Mouse (Mus musculus) cerebellum, adult 18-20 months (tissue): ENCODE results near the gene Onecut3.

Experiments used
- DNase-seq, 2 experiments: peaks; one replicate each; pipeline ENCODE4 v3.0.0; 2021

Onecut3 gene

GRCm38 (mm10) chr10:80506222-80506621, 11.6 kb downstream of the Onecut3 start:
- DNase-seq, result peak; percentile 55 to 71

- DNase-seq, result peak; percentile 81 to 85
Measured at GRCm38 (mm10) chr10:80509412-80510272, 15.0 kb downstream of the Onecut3 start.

- DNase-seq, result no peak
Measured at GRCm38 (mm10) chr10:80510273-80510660, 15.6 kb downstream of the Onecut3 start.

- DNase-seq, result no peak
Measured at GRCm38 (mm10) chr10:80513739-80514138, 19.1 kb downstream of the Onecut3 start.

- no peak for DNase-seq
Measured at GRCm38 (mm10) chr10:80519287-80519686, 24.7 kb downstream of the Onecut3 start.

- no peak for DNase-seq
Measured at GRCm38 (mm10) chr10:80523299-80523698, 28.7 kb downstream of the Onecut3 start.

GRCm38 (mm10) chr10:80526172-80526571, 31.5 kb downstream of the Onecut3 start:
- DNase-seq, result no peak

- DNase-seq, result no peak
Measured at GRCm38 (mm10) chr10:80532783-80533182, 38.1 kb downstream of the Onecut3 start.

- DNase-seq, result no peak
Measured at GRCm38 (mm10) chr10:80533704-80534103, 39.1 kb downstream of the Onecut3 start.

- DNase-seq, result no peak
Measured at GRCm38 (mm10) chr10:80535071-80535470, 40.4 kb downstream of the Onecut3 start.

- DNase-seq, result no peak
Measured at GRCm38 (mm10) chr10:80535711-80536110, 41.1 kb downstream of the Onecut3 start.

- no peak for DNase-seq
Measured at GRCm38 (mm10) chr10:80538180-80538579, 43.5 kb downstream of the Onecut3 start.

GRCm38 (mm10) chr10:80538710-80539394, 44.2 kb downstream of the Onecut3 start, which contains the start of gene Atp8b3:
Gene Atp8b3, minus strand, starts transcription at chr10:80539124.
- peak; percentile 15 to 42 for DNase-seq

GRCm38 (mm10) chr10:80539493-80539892, 44.9 kb downstream of the Onecut3 start:
- DNase-seq, result no peak

- peak in 1 of 2 experiments; percentile 14 for DNase-seq
Measured at GRCm38 (mm10) chr10:80543873-80544272, 49.2 kb downstream of the Onecut3 start.

GRCm38 (mm10) chr10:80545590-80545989, 51.0 kb downstream of the Onecut3 start:
- DNase-seq, result no peak

- no peak for DNase-seq
Measured at GRCm38 (mm10) chr10:80546945-80547344, 52.3 kb downstream of the Onecut3 start.

GRCm38 (mm10) chr10:80547539-80547938, 52.9 kb downstream of the Onecut3 start:
- DNase-seq, result no peak

GRCm38 (mm10) chr10:80548428-80549006, 53.9 kb downstream of the Onecut3 start:
- peak; percentile 73 to 78 for DNase-seq

- DNase-seq, result no peak
Measured at GRCm38 (mm10) chr10:80549279-80549678, 54.6 kb downstream of the Onecut3 start.

GRCm38 (mm10) chr10:80552364-80552763, 57.7 kb downstream of the Onecut3 start:
- DNase-seq, result no peak

- no peak for DNase-seq
Measured at GRCm38 (mm10) chr10:80553575-80553974, 58.9 kb downstream of the Onecut3 start.

- no peak for DNase-seq
Measured at GRCm38 (mm10) chr10:80553997-80554396, 59.4 kb downstream of the Onecut3 start.
